Mouse (Mus musculus) kidney, adult 2 months (tissue): Measurements from ENCODE around the gene Gm26897. TPM values are rescaled to one million over a fixed set of nuclear protein-coding genes. Genes with fewer than 3 reads are reported as not detected.

Experiments
- DNase-seq: peaks from one replicate; pipeline ENCODE4 v3.0.0; 2021
- H3K27ac ChIP-seq: fragments of 200-500 bp; 2 replicates; pipeline ENCODE4 v1.5.1; 2012; ENCODE audit warnings: low read depth, low read length, control low read depth, inconsistent platforms; ENCODE audit not compliant: insufficient read depth
- H3K27me3 ChIP-seq: fragments of 200-500 bp; replicated peaks from 2 replicates; pipeline ENCODE4 v1.6.1; 2012; ENCODE audit warnings: mild to moderate bottlenecking, moderate library complexity, low read length, inconsistent platforms; ENCODE audit not compliant: control insufficient read depth, insufficient read depth
- H3K36me3 ChIP-seq: fragments of 200-500 bp; 2 replicates; pipeline ENCODE4 v1.6.1; 2012; ENCODE audit warnings: mild to moderate bottlenecking, moderate library complexity, low read length, inconsistent platforms; ENCODE audit not compliant: control insufficient read depth, insufficient read depth
- H3K4me1 ChIP-seq: fragments of 200-500 bp; 2 replicates; pipeline ENCODE4 v1.6.1; 2011; ENCODE audit warnings: low read length; ENCODE audit not compliant: control insufficient read depth, insufficient read depth
- H3K4me3 ChIP-seq: fragments of 200-500 bp; 2 replicates; pipeline ENCODE4 v1.5.1; 2011; ENCODE audit warnings: mild to moderate bottlenecking, low read depth, low read length, control low read depth; ENCODE audit not compliant: insufficient read depth
- CTCF ChIP-seq: fragments of 200-500 bp; conservative IDR thresholded peaks from 2 replicates; pipeline ENCODE4 v1.5.1; 2011; ENCODE audit warnings: low read depth, mild to moderate bottlenecking, control low read depth, low read length, moderate library complexity, mixed read lengths; ENCODE audit not compliant: insufficient read depth, insufficient read length
- POLR2A ChIP-seq: fragments of 200-500 bp; IDR thresholded peaks from one replicate; pipeline ENCODE4 v1.6.1; 2011; ENCODE audit warnings: low read depth, low read length, control low read depth
- WGBS: fragments of 180-500 bp; shearing (Covaris S2); methylation state at CpG from one replicate; pipeline ENCODE4 v1.1.7; 2018; 5-methylcytosine and 5-hydroxymethylcytosine counted together
- polyA plus RNA-seq: library from polyadenylated mRNA; depleted of rRNA; stranded (reverse); fragments of >200 nt; gene quantifications from 2 replicates; pipeline ENCODE4 v1.2.3, GENCODE M21; 2012; rRNA removed

The Gm26897 gene
- polyA plus RNA-seq = not detected in 2 replicates

DNA sequence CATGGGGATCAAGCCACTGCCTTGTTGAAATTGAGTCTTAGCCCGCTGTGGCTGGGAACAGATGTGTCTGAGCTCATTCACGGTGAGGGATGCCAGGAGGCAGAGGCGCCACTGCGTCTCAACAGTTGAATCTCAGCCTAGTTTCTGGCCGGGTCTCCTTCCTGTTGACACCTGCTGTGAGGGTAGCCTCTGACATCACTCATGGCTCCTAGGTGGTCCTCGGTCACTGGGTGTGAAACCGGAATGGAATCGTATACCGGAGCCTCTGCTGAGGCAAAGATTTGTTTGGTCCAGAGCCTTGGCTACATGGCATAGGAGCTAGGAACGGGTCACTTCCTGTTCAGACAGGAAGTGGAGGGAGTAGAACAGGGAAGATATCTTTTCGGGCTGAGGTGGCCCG lies at the start of gene Gm26897:
Gene Gm26897, plus strand, starts transcription at position 74 of the 400 bp plus-strand sequence.
- H3K27ac ChIP-seq = no peak within 1 kb of the TSS
- no peaks in the 10 kb centered on the region for H3K4me1 ChIP-seq
- 91% methylated on average over 12 of the region's 12 CpGs for WGBS
- TF ChIP-seq POLR2A = no peak
- TF ChIP-seq CTCF = no peak
- no peaks in the 10 kb centered on the region for H3K27me3 ChIP-seq
- DNase-seq = no peak
- H3K36me3 ChIP-seq = no peaks in the 10 kb centered on the region
- no peak within 1 kb of the TSS for H3K4me3 ChIP-seq

DNA sequence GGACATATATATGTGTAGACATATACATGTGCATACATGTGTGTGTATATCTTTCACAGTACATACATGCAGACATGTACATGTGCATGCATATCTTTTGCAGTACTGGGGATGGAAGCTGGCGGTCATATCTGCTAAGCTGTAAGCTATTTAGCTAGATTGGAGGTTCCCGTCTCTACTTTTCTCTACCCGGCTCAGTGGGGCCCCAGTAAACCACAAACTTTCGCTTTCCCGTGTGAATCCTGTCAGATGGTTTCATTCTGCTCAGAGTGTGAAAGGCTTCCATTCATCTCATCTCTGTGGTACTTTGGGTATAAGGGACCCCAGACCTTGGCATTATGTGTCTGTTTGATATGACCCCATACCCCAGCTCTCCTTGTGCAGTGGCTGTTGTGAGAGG lies 46.4 kb upstream of the Gm26897 start:
- no peak overlapping the region for H3K27ac ChIP-seq
- H3K27me3 ChIP-seq = no peaks in the 10 kb centered on the region
- TF ChIP-seq POLR2A (no peak), CTCF (no peak)
- no peak for DNase-seq
- H3K36me3 ChIP-seq = no peaks in the 10 kb centered on the region
- no peaks in the 10 kb centered on the region for H3K4me1 ChIP-seq
- no peak overlapping the region for H3K4me3 ChIP-seq
- WGBS = 79% methylated on average over 5 of the region's 5 CpGs

DNA sequence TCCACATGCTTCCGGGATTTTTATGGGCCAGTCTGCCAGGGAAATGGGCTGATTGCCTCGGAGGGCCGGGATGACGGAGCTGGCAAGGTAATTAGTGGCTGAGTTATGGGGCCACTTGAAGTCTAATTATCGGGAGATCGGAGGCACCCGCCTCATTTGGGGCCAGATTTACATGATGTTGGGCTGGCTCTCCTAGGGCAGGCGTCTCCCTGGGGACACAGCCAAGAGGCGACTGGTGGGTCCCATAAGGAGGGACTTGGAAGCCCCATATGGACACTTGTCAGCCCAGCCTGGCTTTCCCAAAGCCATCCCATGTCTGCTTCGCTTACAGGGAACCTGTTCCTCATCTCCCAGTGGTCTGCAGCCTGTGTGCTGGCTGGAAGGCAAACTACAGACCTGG lies 45.1 kb upstream of the Gm26897 start:
- no peak for DNase-seq
- no peak overlapping the region for H3K27ac ChIP-seq
- no peaks in the 10 kb centered on the region for H3K27me3 ChIP-seq
- no peaks in the 10 kb centered on the region for H3K4me1 ChIP-seq
- TF ChIP-seq CTCF (no peak), POLR2A (no peak)
- 38% methylated on average over 10 of the region's 10 CpGs for WGBS
- no peaks in the 10 kb centered on the region for H3K36me3 ChIP-seq
- no peak overlapping the region for H3K4me3 ChIP-seq

DNA sequence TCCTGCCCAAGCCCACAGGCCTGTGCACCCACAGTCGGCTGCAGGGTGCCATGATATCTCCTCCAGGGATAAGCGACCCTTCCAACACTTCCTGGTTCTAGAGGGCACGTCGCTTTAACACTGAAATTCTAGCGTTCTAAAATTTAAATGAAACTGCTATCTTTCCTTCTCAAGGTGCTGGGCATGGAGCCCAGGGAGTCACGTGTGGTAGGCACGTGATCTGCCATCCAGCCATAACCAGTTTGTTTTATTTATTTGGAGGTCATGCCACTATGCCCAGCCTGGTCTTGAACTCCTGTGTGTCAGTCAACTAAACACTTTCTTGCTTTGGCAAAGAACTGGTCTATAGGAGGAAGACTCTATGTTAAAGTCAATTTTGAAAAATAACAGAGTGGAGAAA lies 35.7 kb upstream of the Gm26897 start:
- Histone ChIP-seq H3K36me3 (no peaks in the 10 kb centered on the region), H3K4me1 (no peaks in the 10 kb centered on the region), H3K27me3 (no peaks in the 10 kb centered on the region), H3K4me3 (no peak overlapping the region), H3K27ac (no peak overlapping the region)
- TF ChIP-seq POLR2A (no peak), CTCF (no peak)
- WGBS = 70% methylated on average over 7 of the region's 7 CpGs
- DNase-seq = no peak

DNA sequence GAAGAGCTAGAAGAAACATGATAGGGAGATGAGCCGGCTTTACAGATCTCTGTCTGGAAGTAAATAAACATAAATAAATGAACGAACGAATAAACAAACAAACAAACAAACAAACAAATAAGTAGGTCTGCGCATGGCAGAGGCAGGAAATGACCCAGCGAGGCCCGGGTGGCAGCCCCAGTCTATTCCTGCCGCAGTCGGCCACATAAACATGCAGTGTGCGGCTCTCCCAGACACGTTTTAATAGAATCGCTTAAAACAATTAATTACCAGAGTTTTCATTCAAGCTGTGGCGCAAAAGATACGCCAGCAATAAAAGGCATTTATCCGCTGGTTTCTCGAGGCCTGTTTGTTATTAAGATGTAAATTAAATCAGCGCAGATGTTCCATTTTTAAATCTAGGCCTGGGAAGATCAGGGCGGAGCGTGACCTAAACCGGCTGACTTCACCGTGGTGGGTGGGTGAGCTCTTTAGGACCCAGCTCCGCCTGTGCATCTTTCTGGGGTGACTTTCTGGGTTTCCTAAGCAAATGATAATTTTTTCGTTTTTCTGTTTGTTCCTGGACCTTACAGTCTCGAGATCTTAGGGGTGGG lies 33.9 kb upstream of the Gm26897 start:
- no peak overlapping the region for H3K4me3 ChIP-seq
- no peak overlapping the region for H3K27ac ChIP-seq
- WGBS = 84% methylated on average over 23 of the region's 23 CpGs
- no peaks in the 10 kb centered on the region for H3K4me1 ChIP-seq
- DNase-seq = no peak
- no peaks in the 10 kb centered on the region for H3K36me3 ChIP-seq
- TF ChIP-seq POLR2A (no peak), CTCF (no peak)
- no peaks in the 10 kb centered on the region for H3K27me3 ChIP-seq

DNA sequence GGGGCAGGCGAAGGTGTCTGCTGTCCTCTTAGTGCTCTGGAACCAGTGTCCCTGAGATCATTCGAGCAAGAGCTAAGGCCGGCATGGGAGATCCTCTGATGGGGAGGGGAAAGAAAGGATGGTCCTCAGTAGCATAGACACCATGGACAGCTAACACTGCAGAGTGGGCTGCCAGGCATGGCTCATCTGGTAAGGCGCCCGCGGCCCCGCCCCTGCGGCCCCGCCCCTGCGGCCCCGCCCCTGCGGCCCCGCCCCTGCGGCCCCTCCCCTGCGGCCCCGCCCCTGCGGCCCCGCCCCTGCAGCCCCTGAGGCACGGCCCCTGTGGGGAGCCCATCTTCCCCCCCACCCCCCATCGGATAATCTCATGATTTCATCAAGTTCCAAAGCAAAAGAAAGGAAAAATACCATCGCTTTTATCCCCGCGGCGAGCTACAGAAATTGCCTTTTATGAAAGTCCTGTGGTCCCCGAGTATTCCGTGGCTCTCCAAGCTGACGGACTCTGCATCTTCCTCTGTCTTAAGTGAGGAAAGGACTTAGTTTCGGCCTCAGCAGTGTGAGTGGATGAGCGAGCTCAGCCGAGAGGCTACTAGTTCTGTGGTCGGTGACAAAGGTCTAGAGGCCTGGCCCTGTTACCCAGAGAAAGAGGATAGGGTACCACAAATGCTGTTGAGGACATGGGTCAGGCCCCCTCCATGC lies 31.9 kb upstream of the Gm26897 start:
- 11% methylated on average over 31 of the region's 31 CpGs for WGBS
- H3K27ac ChIP-seq = no peak overlapping the region
- TF ChIP-seq CTCF (no peak), POLR2A (no peak)
- no peak for DNase-seq
- H3K27me3 ChIP-seq = no peaks in the 10 kb centered on the region
- no peak overlapping the region for H3K4me3 ChIP-seq
- H3K36me3 ChIP-seq = no peaks in the 10 kb centered on the region
- no peaks in the 10 kb centered on the region for H3K4me1 ChIP-seq

DNA sequence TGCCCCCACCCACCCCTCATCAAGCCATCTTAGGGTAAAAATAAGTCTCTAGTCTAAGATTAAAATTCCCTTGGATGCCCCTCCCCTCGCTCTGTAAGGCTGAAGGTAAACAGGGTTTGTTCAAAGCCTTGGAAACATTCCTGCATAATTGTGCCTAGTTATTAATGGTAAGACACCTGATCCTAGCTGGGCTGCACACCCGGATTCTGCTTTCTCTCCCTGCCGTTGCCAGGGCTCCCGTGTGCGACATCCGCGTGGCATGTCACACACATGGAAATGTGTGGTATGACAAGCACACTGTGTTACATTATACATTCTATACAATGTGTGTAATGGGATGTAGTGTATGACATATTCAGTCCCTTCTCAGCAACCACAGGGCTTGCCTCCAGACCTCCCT lies 30.1 kb upstream of the Gm26897 start:
- 57% methylated on average over 7 of the region's 7 CpGs for WGBS
- DNase-seq = no peak
- Histone ChIP-seq H3K4me1 (no peaks in the 10 kb centered on the region), H3K36me3 (no peaks in the 10 kb centered on the region), H3K27me3 (no peaks in the 10 kb centered on the region), H3K4me3 (no peak overlapping the region), H3K27ac (no peak overlapping the region)
- TF ChIP-seq CTCF (no peak), POLR2A (no peak)

DNA sequence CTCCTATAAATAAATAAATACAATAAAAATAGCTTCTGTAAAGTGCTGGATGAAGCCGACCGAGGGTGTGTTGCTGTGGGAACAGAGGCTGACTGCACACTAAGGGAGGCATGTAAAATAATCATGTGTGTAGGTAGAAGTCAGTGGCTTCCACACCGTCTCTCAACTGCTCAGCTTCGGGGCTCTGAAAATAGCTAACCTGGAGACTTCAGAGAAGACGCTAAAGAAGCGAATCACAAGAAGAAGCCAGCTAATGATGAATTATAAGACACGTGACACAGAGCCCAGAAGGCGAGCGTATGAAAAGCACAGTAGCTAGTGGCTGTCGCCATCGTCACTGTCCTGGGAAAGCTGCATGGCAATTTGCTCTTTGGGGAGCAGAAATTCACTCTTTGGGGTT lies 29.4 kb upstream of the Gm26897 start:
- no peaks in the 10 kb centered on the region for H3K36me3 ChIP-seq
- no peak overlapping the region for H3K4me3 ChIP-seq
- H3K4me1 ChIP-seq = no peaks in the 10 kb centered on the region
- no peaks in the 10 kb centered on the region for H3K27me3 ChIP-seq
- no peak for DNase-seq
- H3K27ac ChIP-seq = no peak overlapping the region
- 80% methylated on average over 11 of the region's 11 CpGs for WGBS
- TF ChIP-seq POLR2A = no peak
- TF ChIP-seq CTCF = no peak
